ENCODE assay signal across 8 mouse cellular contexts in genomic region chr9:71591938-71592548, GRCm38 (mm10). TPM values are rescaled to one million over a fixed set of nuclear protein-coding genes. Genes with fewer than 3 reads are reported as not detected.
A peak's percentile ranks its signal among the peaks of the same experiment; 100 is the strongest.
DNase-seq lines count a peak whose midpoint lies in the region; ATAC-seq lines count a peak whose summit lies in the region.

Gene Myzap, minus strand, starts transcription at chr9:71592360.

- H3K4me3 ChIP-seq in midbrain, embryonic 11.5 days (ENCODE audit: low read depth, low read length), result peak within 1 kb of the TSS; percentile 42

- peak; percentile 83 for ATAC-seq in inflammation-experienced regulatory T-cells, adult 6 months
- peak; percentile 92 for ATAC-seq in midbrain, embryonic 11.5 days (ENCODE audit: low FRiP score)

- no peak within 1 kb of the TSS for H3K27ac ChIP-seq in midbrain, embryonic 11.5 days (ENCODE audit: low read depth, low read length)

- peak within 1 kb of the TSS; percentile 59 for H3K4me2 ChIP-seq in midbrain, embryonic 11.5 days

- peak; percentile 93 to 97 for DNase-seq in adrenal gland, adult (ENCODE audit: inconsistent age in 2 of 2, low spot score in 1 of 2)
- peak; percentile 88 for DNase-seq in embryo, embryonic 10.5 days (ENCODE audit: low spot score)
- DNase-seq in gastrocnemius, postnatal 14 days, result peak; percentile 91
- peak; percentile 53 to 68 for DNase-seq in left cerebral cortex, postnatal 36 days (ENCODE audit: low spot score in 2 of 2)
- peak; percentile 97 for DNase-seq in midbrain, embryonic 11.5 days (ENCODE audit: low spot score, missing footprints)
- DNase-seq in skeletal muscle tissue, adult 2 months (ENCODE audit: low read depth, low spot score), result peak; percentile 48
- DNase-seq in MN1 (ENCODE audit: low spot score), result no peak

- peak within 1 kb of the TSS; percentile 55 for H3K9ac ChIP-seq in midbrain, embryonic 11.5 days (ENCODE audit: low read length)

- H3K4me1 ChIP-seq in midbrain, embryonic 11.5 days (ENCODE audit: control insufficient read depth, insufficient read depth, low read length), result no peaks in the 10 kb centered on the region

- H3K9me3 ChIP-seq in midbrain, embryonic 11.5 days (ENCODE audit: control insufficient read depth, low read length), result no peaks in the 10 kb centered on the region

- under 1% methylated on average over 29 of the region's 29 CpGs for WGBS in midbrain, embryonic 11.5 days

- intact Hi-C loops in gastrocnemius, postnatal 14 days (cut with DNase I; ENCODE audit: low total_unique reads), result no loop called here
- intact Hi-C loops in left cerebral cortex, postnatal 36 days (cut with DNase I), result no loop called here

- H3K36me3 ChIP-seq in midbrain, embryonic 11.5 days (ENCODE audit: control insufficient read depth, insufficient read depth, low read length), result no peaks in the 10 kb centered on the region

- H3K27me3 ChIP-seq in midbrain, embryonic 11.5 days (ENCODE audit: control insufficient read depth, insufficient read depth, low read length), result no peaks in the 10 kb centered on the region

RNA-seq across cellular contexts. Expression of gene Myzap, which starts in this region (rescaled TPM):
- total RNA-seq in gastrocnemius, postnatal 14 days (2021), result 1 to 10 TPM; 6.7 to 8.8 TPM
- polyA plus RNA-seq in inflammation-experienced regulatory T-cells, adult 6 months (2017; shearing (Covaris generic)), result under 1 TPM in 1 of 3 experiments, not detected in 2; 0.49 TPM
- 1 to 10 TPM in 1 of 2 experiments, under 1 TPM in 1; 0.86 to 3.1 TPM for total RNA-seq in left cerebral cortex, postnatal 36 days (2021)
- polyA plus RNA-seq in midbrain, embryonic 11.5 days (2014; fragmentation: Nextera tagmentation; extraction: Ambion mirVana), result 4.5 and 6.9 TPM in 2 replicates

Comparison
In these comparisons a context has a peak if more than half of its experiments do, and no peak if none do; other contexts are left out.
1. Peak in ATAC-seq in inflammation-experienced regulatory T-cells, adult 6 months; RNA of the gene not detected or under 1 TPM.